15 mouse cellular contexts compared by ENCODE assay signal in the genomic region with DNA sequence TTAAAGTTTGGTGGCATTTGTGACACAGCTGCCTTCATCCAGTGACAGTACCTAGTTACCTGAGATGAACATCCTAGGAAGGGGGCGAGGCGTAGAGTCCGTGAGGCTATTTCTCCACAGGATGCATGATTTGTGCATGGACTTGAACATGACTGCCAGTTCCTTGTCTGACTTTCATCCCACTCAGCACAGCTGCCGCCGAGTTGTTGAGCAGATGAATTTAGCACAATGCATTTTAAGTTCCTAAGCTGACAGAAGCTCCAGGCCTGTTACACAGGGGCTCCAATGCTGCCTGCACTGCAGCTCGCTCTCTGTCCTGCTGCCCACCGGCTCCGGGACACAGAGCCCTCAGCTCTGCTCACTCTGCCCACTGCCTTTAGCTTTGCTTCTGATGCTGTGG.
DNase-seq lines count a peak whose midpoint lies in the region; ATAC-seq and TF ChIP-seq lines count a peak whose summit lies in the region.
"Had no signal": no experiment of that assay in that cellular context is flagged by ENCODE, and none has a peak within 500 bp of the region (broad histone marks: within the 10 kb centered on the region; RNA-seq: fewer than 3 reads in every experiment).

No protein-coding gene starts in this region.

- peak; percentile 42 to 63 for DNase-seq in frontal cortex, postnatal 36 days (ENCODE audit: low spot score in 2 of 2)
- DNase-seq in frontal cortex, postnatal 14 days (ENCODE audit: low spot score in 2 of 2), result no peak
- DNase-seq in limb, embryonic 10.5 days (ENCODE audit: low spot score), result no peak
- DNase-seq: adrenal gland, adult 2 months; cerebellum, adult 18-20 months; gastrocnemius, postnatal 14 days; heart, postnatal 10 days; retina, postnatal 1 day had no signal

- 0 out of 2 replicates have a peak overlapping the region, but pooled peaks have one; percentile 8 for H3K27ac ChIP-seq in limb, embryonic 13.5 days
- no peak overlapping the region for H3K27ac ChIP-seq in limb, embryonic 10.5 days
- H3K27ac ChIP-seq in cortical plate, adult 2 months (ENCODE audit: insufficient read depth, low read length), result peak overlapping the region; percentile 9
- H3K27ac ChIP-seq in neural tube, embryonic 13.5 days (replicated peaks), result peak overlapping the region; percentile 20; the same call in 1 of the 2 replicates
- no peak overlapping the region for H3K27ac ChIP-seq in kidney, embryonic 15.5 days
- H3K27ac ChIP-seq: midbrain, embryonic 12.5 days had no signal

- 81% methylated on average over 8 of the region's 8 CpGs for WGBS in limb, embryonic 13.5 days
- 89% methylated on average over 8 of the region's 8 CpGs for WGBS in limb, embryonic 10.5 days
- 76% methylated on average over 8 of the region's 8 CpGs for WGBS in neural tube, embryonic 13.5 days
- WGBS in kidney, embryonic 15.5 days, result 84% methylated on average over 8 of the region's 8 CpGs

- H3K4me3 ChIP-seq in limb, embryonic 13.5 days, result no peak overlapping the region
- H3K4me3 ChIP-seq in limb, embryonic 10.5 days, result no peak overlapping the region
- H3K4me3 ChIP-seq in cortical plate, adult 2 months (ENCODE audit: insufficient read depth, low read length), result no peak overlapping the region
- H3K4me3 ChIP-seq in neural tube, embryonic 13.5 days, result no peak overlapping the region
- no peak overlapping the region for H3K4me3 ChIP-seq in kidney, embryonic 15.5 days (replicated peaks)
- H3K4me3 ChIP-seq: midbrain, embryonic 12.5 days had no signal

- H3K4me2 ChIP-seq in limb, embryonic 13.5 days (replicated peaks), result no peak overlapping the region
- H3K4me2 ChIP-seq in neural tube, embryonic 13.5 days, result no peak overlapping the region
- H3K4me2 ChIP-seq in kidney, embryonic 15.5 days, result no peak overlapping the region
- H3K4me2 ChIP-seq: midbrain, embryonic 12.5 days had no signal

- H3K27me3 ChIP-seq in limb, embryonic 13.5 days, result no peaks in the 10 kb centered on the region
- no peaks in the 10 kb centered on the region for H3K27me3 ChIP-seq in limb, embryonic 10.5 days (ENCODE audit: low read depth, poor library complexity, severe bottlenecking)
- H3K27me3 ChIP-seq in neural tube, embryonic 13.5 days, result no peaks in the 10 kb centered on the region
- no peaks in the 10 kb centered on the region for H3K27me3 ChIP-seq in kidney, embryonic 15.5 days
- H3K27me3 ChIP-seq: midbrain, embryonic 12.5 days had no signal

- no peak for ATAC-seq in limb, embryonic 13.5 days (ENCODE audit: low FRiP score, low read depth)
- ATAC-seq in neural tube, embryonic 13.5 days (ENCODE audit: low read depth), result no peak
- no peak for ATAC-seq in kidney, embryonic 15.5 days (replicated peaks; ENCODE audit: low FRiP score)
- ATAC-seq: inflammation-experienced regulatory T-cells, adult 6 months had no signal

- peaks cover 48% of the 10 kb centered on the region for H3K4me1 ChIP-seq in limb, embryonic 13.5 days
- peaks cover 31% of the 10 kb centered on the region for H3K4me1 ChIP-seq in limb, embryonic 10.5 days
- H3K4me1 ChIP-seq in cortical plate, adult 2 months (ENCODE audit: control insufficient read depth, insufficient read depth, low read length), result peaks cover 13% of the 10 kb centered on the region
- H3K4me1 ChIP-seq in neural tube, embryonic 13.5 days (replicated peaks), result peaks cover 75% of the 10 kb centered on the region
- H3K4me1 ChIP-seq in kidney, embryonic 15.5 days, result peaks cover 55% of the 10 kb centered on the region

- H3K36me3 ChIP-seq in limb, embryonic 13.5 days, result no peaks in the 10 kb centered on the region
- H3K36me3 ChIP-seq in limb, embryonic 10.5 days, result no peaks in the 10 kb centered on the region
- H3K36me3 ChIP-seq in neural tube, embryonic 13.5 days, result no peaks in the 10 kb centered on the region
- H3K36me3 ChIP-seq in kidney, embryonic 15.5 days, result no peaks in the 10 kb centered on the region
- H3K36me3 ChIP-seq: midbrain, embryonic 12.5 days had no signal

- TF ChIP-seq POLR2A in cortical plate, adult 2 months (IDR thresholded peaks at IDR 0.05; ENCODE audit: extremely low read depth, insufficient read depth, low read length), result no peak

- H3K9ac ChIP-seq in limb, embryonic 13.5 days, result no peak overlapping the region
- H3K9ac ChIP-seq in neural tube, embryonic 13.5 days, result 0 out of 2 replicates have a peak overlapping the region, but pooled peaks have one; percentile 12
- H3K9ac ChIP-seq in kidney, embryonic 15.5 days, result no peak overlapping the region
- H3K9ac ChIP-seq: midbrain, embryonic 12.5 days had no signal

- no peak for TF ChIP-seq CTCF in cortical plate, adult 2 months (IDR thresholded peaks at IDR 0.05; ENCODE audit: extremely low read depth, insufficient read depth, low read length)

- H3K9me3 ChIP-seq in limb, embryonic 13.5 days, result no peaks in the 10 kb centered on the region
- no peaks in the 10 kb centered on the region for H3K9me3 ChIP-seq in limb, embryonic 10.5 days (replicated peaks)
- no peaks in the 10 kb centered on the region for H3K9me3 ChIP-seq in neural tube, embryonic 13.5 days
- no peaks in the 10 kb centered on the region for H3K9me3 ChIP-seq in kidney, embryonic 15.5 days (replicated peaks)
- H3K9me3 ChIP-seq: G1E; midbrain, embryonic 12.5 days had no signal

Comparison
In these comparisons a context has a peak if more than half of its experiments do, and no peak if none do; other contexts are left out.
1. DNase-seq: peak in frontal cortex, postnatal 36 days (2 of 2); none in frontal cortex, postnatal 14 days (0 of 2) and limb, embryonic 10.5 days (single experiment).
2. H3K27ac ChIP-seq: peak in limb, embryonic 13.5 days (single experiment), cortical plate, adult 2 months (single experiment) and neural tube, embryonic 13.5 days (single experiment); none in limb, embryonic 10.5 days (single experiment) and kidney, embryonic 15.5 days (single experiment).